Mouse (Mus musculus) liver, embryonic 15.5 days (tissue): ENCODE measurements around the gene Susd4. TPM values are rescaled to one million over a fixed set of nuclear protein-coding genes. Genes with fewer than 3 reads are reported as not detected.

Experiments used
- polyA plus RNA-seq: library from polyadenylated mRNA; unstranded; fragments of >200 nt; fragmentation: Nextera tagmentation; extraction: Ambion mirVana; gene quantifications from 2 replicates; pipeline ENCODE4 v1.2.1, GENCODE M21; 2015

The Susd4 gene
- polyA plus RNA-seq, 1 experiment from 2014 or later: 1.1 TPM

Other genes starting within 250 kb of the Susd4 start
- 24.1 and 26.1 TPM in 2 replicates for gene Capn2, start 246.3 kb upstream of the Susd4 start, polyA plus RNA-seq
- not detected in 2 replicates for gene Capn8, start 198.9 kb upstream of the Susd4 start, polyA plus RNA-seq
- gene Ccdc185, start 14.7 kb upstream of the Susd4 start, polyA plus RNA-seq: not detected in 2 replicates
- 0.89 and 1.0 TPM in 2 replicates for gene Tlr5, start 190.9 kb downstream of the Susd4 start, polyA plus RNA-seq